Mouse (Mus musculus): ENCODE data around the gene Akap13.

Akap13 gene

DNA sequence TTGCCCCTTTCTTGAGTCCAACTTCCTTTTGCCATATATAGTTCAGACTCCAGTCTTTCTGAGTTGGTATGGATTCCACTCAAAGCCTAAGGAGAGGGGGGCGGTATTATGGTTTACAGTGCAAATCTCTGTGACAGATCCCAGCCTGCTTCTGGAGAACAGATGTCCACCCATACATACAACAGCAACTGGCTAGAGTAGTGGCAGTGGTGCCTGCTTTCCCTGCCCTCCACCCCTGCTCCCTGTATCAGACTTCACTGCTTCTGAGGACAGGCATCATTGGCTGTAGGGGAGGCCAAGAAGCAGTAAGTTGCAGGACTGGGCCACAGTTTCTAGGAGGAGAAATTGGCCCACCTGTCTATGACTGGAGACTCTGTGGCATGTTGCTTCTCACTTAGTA lies 102.9 kb downstream of the Akap13 start:
- no peak for DNase-seq (ENCODE audit: low spot score in 2 of 2)

GRCm38 (mm10) chr7:75559119-75559518 lies 103.8 kb downstream of the Akap13 start:
- no peak for DNase-seq (ENCODE audit: low spot score in 2 of 2)

GRCm38 (mm10) chr7:75559915-75560314 lies 104.6 kb downstream of the Akap13 start:
- DNase-seq (ENCODE audit: low spot score in 2 of 2), result no peak

DNA sequence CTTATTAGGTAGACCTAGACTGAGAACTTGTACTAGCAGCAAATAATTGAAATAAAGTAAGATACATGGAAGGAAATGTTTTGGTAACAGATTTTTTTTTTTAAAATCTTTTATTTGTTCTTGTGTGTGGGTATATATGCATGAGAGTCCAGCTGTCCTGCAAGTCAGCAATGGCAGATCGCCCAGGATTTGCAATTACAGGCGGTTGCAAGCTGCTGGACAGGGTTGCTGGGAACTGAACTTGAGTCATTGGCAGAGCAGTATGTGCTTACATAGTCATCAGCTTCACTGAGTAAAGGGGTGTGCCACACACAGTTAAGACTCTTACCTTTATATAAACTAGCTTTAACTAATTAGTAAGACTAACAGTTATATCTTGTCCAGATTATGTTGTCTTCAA lies 105.2 kb downstream of the Akap13 start:
- no peak for DNase-seq (ENCODE audit: low spot score in 2 of 2)

- no peak for DNase-seq (ENCODE audit: low spot score in 2 of 2)
Observed at GRCm38 (mm10) chr7:75561134-75561533, 105.8 kb downstream of the Akap13 start.

DNA sequence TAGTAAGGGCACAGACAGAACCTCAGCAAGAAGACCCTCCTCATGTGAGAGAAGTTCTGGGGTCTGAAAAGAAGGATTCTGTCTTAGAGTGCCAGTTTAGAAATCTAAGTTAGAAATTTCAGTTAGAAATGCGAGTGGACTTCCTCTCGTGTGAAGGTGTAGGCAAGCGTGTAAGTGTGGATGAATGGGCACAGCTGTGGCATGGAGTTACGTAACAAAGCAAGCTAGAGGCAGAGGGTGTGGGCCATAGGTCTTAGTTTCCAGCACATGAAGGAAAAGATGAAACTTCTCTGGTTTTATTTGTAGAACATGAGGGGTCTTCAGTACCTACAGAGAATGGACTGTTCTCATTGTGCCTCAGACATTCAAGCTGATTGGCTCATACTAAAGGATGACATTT lies 112.9 kb downstream of the Akap13 start:
- DNase-seq (ENCODE audit: low spot score in 2 of 2), result no peak

GRCm38 (mm10) chr7:75568883-75569282 lies 113.5 kb downstream of the Akap13 start:
- no peak for DNase-seq (ENCODE audit: low spot score in 2 of 2)

DNA sequence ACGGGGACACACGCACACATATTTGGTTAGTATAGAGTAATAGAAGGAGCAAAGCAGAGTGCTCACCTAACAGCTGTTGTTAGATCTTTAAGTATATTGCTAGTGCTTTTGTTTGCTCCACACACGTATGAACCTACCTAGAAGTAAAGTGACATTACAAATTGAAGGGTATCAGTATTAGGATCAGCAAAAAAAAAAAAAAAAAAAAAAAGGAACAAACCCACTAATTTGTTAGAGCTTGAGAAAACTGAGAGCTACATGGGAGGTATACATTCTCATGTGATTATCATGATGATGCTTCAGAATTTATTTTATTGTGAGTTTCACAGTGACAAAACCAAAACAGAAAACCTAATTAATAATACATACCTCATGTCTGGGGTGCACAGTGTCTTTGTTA lies 114.9 kb downstream of the Akap13 start:
- no peak for DNase-seq (ENCODE audit: low spot score in 2 of 2)

DNA sequence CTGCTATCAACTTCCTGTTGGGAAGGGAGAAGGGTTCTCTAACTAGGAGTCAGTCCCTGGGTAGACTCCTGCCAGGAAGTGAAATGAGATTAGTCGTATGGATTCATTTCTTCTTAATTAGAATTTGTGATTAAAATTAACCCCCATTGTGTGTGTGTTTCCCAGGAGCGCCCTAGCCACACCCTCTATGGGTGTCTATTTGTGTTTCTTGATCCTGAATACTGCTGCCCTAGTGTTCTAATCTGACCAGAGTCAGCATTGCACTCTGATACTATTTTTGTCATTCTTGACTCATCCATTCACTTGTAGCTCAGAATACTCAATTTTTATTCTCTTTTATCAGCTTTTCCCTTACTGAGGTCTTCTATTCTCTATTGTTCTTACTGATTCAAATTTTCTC lies 115.7 kb downstream of the Akap13 start:
- DNase-seq (ENCODE audit: low spot score in 2 of 2), result no peak

GRCm38 (mm10) chr7:75572127-75572526 lies 116.8 kb downstream of the Akap13 start:
- no peak for DNase-seq (ENCODE audit: low spot score in 2 of 2)

DNA sequence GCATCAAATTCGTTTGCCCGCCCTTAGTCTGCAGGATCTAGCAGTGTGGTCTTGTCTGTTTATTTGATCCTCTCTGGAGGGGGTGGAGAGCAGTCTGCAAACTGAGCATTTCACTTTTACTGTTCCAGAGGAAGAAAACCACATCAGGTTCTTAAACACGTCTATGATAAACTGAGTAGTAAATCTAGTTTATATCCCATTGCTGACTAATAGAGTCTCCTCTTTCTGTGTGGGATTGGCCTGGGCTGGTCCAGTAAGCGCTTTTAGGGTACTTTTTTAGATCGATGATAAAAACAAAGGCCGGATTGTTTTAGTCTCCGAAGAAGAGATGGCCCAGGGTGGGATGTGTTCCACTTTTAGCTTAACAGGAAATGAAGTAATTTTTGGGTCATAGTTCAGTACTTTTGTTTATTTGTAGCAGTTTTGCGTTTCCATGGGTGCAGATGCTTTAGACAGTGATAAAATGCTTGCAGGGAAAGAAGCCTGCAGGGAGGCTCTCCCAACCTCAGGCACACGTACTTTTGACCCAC lies 119.9 kb downstream of the Akap13 start:
- no peak for DNase-seq (ENCODE audit: low spot score in 2 of 2)

DNA sequence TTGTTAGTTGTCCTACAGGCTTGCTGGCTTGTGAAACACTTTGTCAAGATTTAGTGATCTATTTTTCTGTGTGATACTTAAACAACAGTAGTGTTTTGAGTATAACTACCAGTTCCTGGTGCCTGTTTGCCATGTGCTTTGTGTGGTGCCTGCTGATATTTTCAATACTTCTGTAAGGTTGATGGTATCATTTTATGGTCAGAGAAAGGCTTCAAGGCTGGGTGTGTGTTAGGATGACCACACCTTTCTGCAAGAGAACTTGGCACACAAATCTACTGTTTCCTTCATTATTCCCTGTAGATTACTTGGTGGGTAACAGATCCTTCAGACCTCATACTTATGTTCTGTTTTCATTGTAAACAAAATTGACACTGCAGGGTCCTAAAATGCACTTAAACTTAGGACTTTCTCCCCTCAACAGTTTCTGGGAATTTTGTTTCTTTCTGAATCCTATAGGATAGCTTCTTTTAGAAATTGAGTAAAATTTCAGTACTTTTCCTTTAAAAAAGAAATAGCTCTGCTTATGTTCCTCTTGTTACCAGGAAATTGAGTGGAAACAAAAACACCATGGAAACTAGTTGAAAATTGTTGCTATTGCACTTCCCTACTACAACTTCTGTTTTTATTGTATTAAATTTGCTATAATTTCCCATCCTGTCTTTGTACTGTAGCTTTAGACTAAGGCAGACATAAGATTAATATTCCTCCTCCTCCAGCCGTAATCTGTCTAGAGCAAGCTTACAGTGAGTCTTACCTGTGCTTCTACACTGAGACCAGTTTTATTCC lies 120.7 kb downstream of the Akap13 start:
- DNase-seq (ENCODE audit: low spot score in 2 of 2), result no peak

DNA sequence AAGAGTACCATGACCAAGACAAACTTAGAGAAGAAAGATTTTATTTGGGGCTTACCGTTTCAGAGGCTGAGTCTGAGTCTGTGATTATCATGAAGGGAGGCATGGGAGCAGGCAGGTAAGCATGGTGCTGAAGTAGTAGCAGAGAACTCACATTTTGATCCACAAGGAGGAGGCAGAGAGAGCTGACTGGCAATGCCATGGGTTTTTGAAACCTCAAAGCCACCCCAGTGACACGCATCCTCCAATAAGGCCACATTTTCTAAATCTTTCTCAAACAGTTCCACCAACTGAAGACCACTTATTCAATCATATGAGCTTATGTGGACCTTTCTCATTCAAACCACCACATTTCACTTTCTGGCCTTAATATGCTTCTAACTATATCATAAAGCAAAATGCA lies 121.5 kb downstream of the Akap13 start:
- DNase-seq (ENCODE audit: low spot score in 2 of 2), result no peak

DNA sequence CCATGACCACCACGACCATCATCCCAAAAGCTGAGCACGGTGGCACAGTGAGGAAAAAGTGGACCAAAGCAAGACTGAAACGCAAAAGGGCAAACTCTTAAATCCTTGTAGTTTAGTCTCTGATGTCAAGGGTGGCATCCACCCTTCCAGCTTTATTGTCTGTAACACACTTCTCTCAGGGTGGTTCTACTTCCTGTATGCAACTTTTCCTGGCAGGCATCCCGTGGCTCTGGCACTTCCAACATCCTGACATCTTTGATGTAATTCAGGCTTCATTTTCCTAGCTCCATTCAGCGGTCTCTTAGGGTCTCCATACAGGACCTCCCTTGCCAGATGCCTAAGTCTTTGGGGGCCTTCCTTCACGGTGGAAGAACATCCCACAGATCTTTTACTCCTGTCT lies 122.0 kb downstream of the Akap13 start:
- DNase-seq (ENCODE audit: low spot score in 2 of 2), result no peak

DNA sequence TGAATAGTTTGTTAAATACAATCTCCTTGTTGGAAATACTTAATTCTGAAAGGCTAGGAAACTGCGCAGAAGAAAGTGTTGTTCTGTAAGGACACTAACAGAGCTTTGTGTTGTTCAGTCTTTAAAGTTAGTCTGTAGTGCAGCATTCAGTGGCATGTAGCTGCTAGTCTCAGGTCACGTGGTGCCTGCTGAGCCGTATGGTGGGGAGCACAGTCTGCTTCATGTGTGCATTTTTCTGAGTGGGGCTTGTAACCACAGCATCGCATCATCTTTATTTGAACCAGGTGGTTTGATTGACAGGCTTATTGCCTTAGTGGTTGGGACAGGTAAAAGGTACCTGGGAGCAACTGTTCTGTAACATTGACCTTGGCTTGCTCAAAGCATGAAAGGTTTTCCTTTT lies 123.3 kb downstream of the Akap13 start:
- DNase-seq (ENCODE audit: low spot score in 2 of 2), result no peak

GRCm38 (mm10) chr7:75582091-75582490 lies 126.8 kb downstream of the Akap13 start:
- DNase-seq (ENCODE audit: low spot score in 2 of 2), result no peak

- DNase-seq (ENCODE audit: low spot score in 2 of 2), result no peak
Observed at GRCm38 (mm10) chr7:75584100-75584499, 128.8 kb downstream of the Akap13 start.

DNA sequence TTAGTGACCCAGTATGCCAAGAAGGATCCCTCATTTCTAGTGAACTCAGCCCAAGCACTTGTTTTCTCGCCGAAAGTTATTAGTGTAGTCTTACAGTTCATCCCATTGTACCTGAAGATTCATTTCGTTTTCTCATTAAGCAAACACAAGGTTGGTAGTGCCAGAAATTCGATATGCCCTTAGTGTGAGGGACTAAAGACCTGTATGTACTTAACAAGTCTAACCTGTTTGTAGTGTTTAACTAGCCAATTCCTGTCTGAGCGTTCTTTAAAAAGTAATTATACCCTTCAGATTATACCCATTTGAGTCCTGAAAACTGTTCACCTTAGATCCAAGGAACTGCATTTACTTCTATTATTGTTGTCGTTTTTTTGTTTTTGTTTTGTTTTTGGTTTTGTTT lies 130.1 kb downstream of the Akap13 start:
- no peak for DNase-seq (ENCODE audit: low spot score in 2 of 2)

GRCm38 (mm10) chr7:75586113-75586512 lies 130.8 kb downstream of the Akap13 start:
- DNase-seq (ENCODE audit: low spot score in 2 of 2), result peak; percentile 70 to 84

DNA sequence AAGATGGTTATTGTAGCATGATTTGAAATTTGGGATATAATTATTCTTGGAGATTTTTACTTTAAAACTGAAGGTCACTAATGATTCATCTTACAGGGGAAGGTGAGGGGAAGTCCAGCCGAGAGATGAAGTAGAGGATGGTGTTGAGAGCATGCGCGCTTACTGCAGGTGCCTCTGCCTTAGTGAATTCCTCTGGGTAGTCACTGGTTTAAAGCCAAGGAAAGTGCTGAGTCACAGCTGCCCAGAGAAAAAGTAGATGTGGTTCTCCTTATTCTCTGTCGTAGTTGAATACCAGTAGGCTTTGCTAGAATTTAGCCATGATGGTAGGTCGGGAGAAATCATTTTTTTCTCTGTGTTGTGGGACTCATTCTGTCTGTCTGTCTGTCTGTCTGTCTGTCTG lies 132.4 kb downstream of the Akap13 start:
- peak; percentile 76 to 79 for DNase-seq (ENCODE audit: low spot score in 2 of 2)

DNA sequence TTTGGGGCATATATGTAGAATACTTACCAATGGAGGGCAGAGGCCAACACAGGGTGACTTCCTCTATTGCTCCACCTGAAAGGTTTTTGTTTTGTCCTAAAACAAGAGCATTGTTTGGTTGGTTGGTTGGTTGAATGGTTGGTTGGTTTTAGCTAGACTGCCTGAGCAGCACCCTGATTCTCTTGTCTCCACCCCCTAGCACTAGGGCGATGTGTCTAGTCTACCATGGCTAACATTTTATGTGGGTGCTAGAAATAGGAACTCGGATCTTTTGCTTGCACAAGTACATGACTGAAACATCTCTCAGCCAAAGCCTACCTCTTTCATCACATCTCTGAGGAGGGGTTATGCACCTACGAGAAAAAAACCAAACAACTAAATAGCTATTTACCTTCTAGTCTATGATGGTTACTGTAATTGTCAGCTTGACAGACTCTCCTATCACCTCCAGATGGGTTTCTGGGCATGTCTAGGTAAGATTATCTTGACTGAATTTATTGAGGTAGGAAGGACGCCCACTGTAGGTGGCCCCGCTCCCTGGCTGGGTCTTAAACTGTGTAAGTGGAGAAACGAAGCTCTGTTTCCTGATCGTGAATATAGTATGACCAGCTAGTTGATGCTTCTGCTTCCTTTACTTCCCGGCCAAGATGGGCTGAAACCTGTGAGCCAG lies 134.1 kb downstream of the Akap13 start:
- no peak for DNase-seq (ENCODE audit: low spot score in 2 of 2)

- DNase-seq (ENCODE audit: low spot score in 2 of 2), result no peak
Observed at GRCm38 (mm10) chr7:75591961-75592360, 136.6 kb downstream of the Akap13 start.

- peak; percentile 66 to 71 for DNase-seq (ENCODE audit: low spot score in 2 of 2)
Observed at GRCm38 (mm10) chr7:75594801-75595200, 139.5 kb downstream of the Akap13 start.

Measured in spleen, postnatal 4 days (tissue).